Mouse (Mus musculus) neural tube, embryonic 13.5 days (tissue): ENCODE data around the gene Tmtc1. TPM values are rescaled to one million over a fixed set of nuclear protein-coding genes. Genes with fewer than 3 reads are reported as not detected.

Experiments
- ATAC-seq: fragments of 200-750 bp; cut with Nextera tagmentation; 2 replicates; pipeline ENCODE4 v1.8.0; 2017; ENCODE audit warnings: low read depth, mild to moderate bottlenecking, moderate TSS enrichment, moderate library complexity
- H3K27ac ChIP-seq: fragments of 300-500 bp; sonication (generic); replicated peaks from 2 replicates; pipeline ENCODE4 v1.5.1; 2015; ENCODE audit warnings: moderate library complexity, mild to moderate bottlenecking, inconsistent platforms
- H3K27me3 ChIP-seq: fragments of 300-500 bp; sonication (generic); 2 replicates; pipeline ENCODE4 v1.6.1; 2015; ENCODE audit warnings: mild to moderate bottlenecking, inconsistent platforms
- H3K36me3 ChIP-seq: fragments of 300-500 bp; sonication (generic); 2 replicates; pipeline ENCODE4 v1.6.1; 2015; ENCODE audit warnings: mild to moderate bottlenecking, inconsistent platforms
- H3K4me1 ChIP-seq: fragments of 300-500 bp; sonication (generic); replicated peaks from 2 replicates; pipeline ENCODE4 v1.6.1; 2015; ENCODE audit warnings: inconsistent platforms
- H3K4me2 ChIP-seq: fragments of 300-500 bp; sonication (generic); 2 replicates; pipeline ENCODE4 v1.6.1; 2015; ENCODE audit warnings: inconsistent platforms, mild to moderate bottlenecking, moderate library complexity
- H3K4me3 ChIP-seq: fragments of 300-500 bp; sonication (generic); 2 replicates; pipeline ENCODE4 v1.5.1; 2015; ENCODE audit warnings: mild to moderate bottlenecking, inconsistent platforms
- H3K9ac ChIP-seq: fragments of 300-500 bp; sonication (generic); 2 replicates; pipeline ENCODE4 v1.6.1; 2015; ENCODE audit warnings: moderate library complexity, mild to moderate bottlenecking, inconsistent platforms
- H3K9me3 ChIP-seq: fragments of 300-500 bp; sonication (generic); 2 replicates; pipeline ENCODE4 v1.6.1; 2016; ENCODE audit warnings: inconsistent platforms
- WGBS: fragments of 180-500 bp; shearing (Covaris S2); methylation state at CpG from one replicate; pipeline ENCODE4 v1.1.7; 2015; 5-methylcytosine and 5-hydroxymethylcytosine counted together
- polyA plus RNA-seq: library from polyadenylated mRNA; unstranded; fragments of >200 nt; fragmentation: Nextera tagmentation; extraction: Ambion mirVana; gene quantifications from 2 replicates; pipeline ENCODE4 v1.2.1, GENCODE M21; 2015

The Tmtc1 gene
- 2.2 and 4.1 TPM in 2 replicates for polyA plus RNA-seq

GRCm38 (mm10) chr6:148443726-148444701, at the start of gene Tmtc1:
Gene Tmtc1, minus strand, starts transcription at chr6:148444389.
- peak; percentile 84 for ATAC-seq
- peak within 1 kb of the TSS; percentile 75 for H3K4me3 ChIP-seq
- no peaks in the 10 kb centered on the region for H3K36me3 ChIP-seq
- peak within 1 kb of the TSS; percentile 82 for H3K27ac ChIP-seq
- H3K9ac ChIP-seq, result peak within 1 kb of the TSS; percentile 87
- H3K4me2 ChIP-seq, result peak within 1 kb of the TSS; percentile 79
- peaks cover 50% of the 10 kb centered on the region for H3K27me3 ChIP-seq
- H3K9me3 ChIP-seq, result 0 out of 2 replicates have a peak, but pooled peaks cover 7% of the 10 kb centered on the region
- H3K4me1 ChIP-seq, result peaks cover 32% of the 10 kb centered on the region
- under 1% methylated on average over 95 of the region's 99 CpGs for WGBS

DNA sequence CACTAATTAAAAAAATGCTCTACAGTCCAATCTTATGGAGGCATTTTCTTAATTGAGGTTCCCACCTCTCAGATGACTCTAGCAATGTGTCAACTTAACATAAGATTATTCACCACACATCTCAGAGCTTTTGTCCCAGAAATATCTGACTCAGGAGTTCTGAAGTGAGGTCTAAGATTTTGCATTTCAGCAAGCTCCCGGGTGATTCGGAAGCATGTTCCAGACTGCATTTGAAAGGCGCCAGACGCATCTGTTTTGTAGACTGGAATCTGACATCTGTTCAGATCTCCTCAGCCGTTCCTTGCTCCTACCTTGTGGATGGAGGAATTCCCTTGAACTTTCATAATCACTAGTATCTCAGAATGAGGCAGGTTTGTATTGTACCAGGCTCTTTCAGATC, 47.7 kb upstream of the Tmtc1 start:
- H3K27ac ChIP-seq, result no peak overlapping the region
- no peak overlapping the region for H3K4me3 ChIP-seq
- H3K9me3 ChIP-seq, result no peaks in the 10 kb centered on the region
- no peaks in the 10 kb centered on the region for H3K4me1 ChIP-seq
- no peaks in the 10 kb centered on the region for H3K36me3 ChIP-seq
- no peaks in the 10 kb centered on the region for H3K27me3 ChIP-seq
- no peak overlapping the region for H3K9ac ChIP-seq
- no peak overlapping the region for H3K4me2 ChIP-seq
- no peak for ATAC-seq
- whole genome bisulfite sequencing, result 89% methylated on average over 5 of the region's 5 CpGs

DNA sequence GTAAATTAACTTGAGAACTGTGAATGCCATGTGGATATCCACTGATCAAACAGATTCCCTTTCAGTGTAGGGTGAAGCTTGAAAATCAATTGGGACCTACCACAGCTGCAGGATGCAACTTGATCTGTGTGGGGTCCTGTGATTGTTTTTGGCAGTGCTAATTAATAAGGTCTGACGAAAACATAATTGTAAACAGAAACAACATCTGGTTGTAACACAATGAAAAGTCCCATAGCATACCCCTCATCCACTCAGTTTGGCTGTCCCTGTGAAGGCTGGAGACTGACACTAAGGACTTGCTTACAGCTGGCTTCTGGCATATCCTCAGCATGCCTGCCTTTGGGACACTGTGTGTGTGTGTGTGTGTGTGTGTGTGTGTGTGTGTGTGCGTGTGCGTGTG, 42.6 kb upstream of the Tmtc1 start:
- 77% methylated on average over 3 of the region's 3 CpGs for WGBS
- H3K9ac ChIP-seq, result no peak overlapping the region
- no peak for ATAC-seq

GRCm38 (mm10) chr6:148481894-148482293, 37.7 kb upstream of the Tmtc1 start:
- H3K36me3 ChIP-seq, result no peaks in the 10 kb centered on the region
- H3K4me2 ChIP-seq, result no peak overlapping the region
- no peak for ATAC-seq
- no peak overlapping the region for H3K9ac ChIP-seq
- no peaks in the 10 kb centered on the region for H3K4me1 ChIP-seq
- no peak overlapping the region for H3K4me3 ChIP-seq
- no peaks in the 10 kb centered on the region for H3K27me3 ChIP-seq
- no peak overlapping the region for H3K27ac ChIP-seq
- H3K9me3 ChIP-seq, result no peaks in the 10 kb centered on the region

More for the DNA sequence above, 42.6 kb upstream of the Tmtc1 start:
- Histone ChIP-seq H3K4me1 (no peaks in the 10 kb centered on the region), H3K4me3 (no peak overlapping the region), H3K27me3 (no peaks in the 10 kb centered on the region), H3K9me3 (no peaks in the 10 kb centered on the region), H3K36me3 (no peaks in the 10 kb centered on the region), H3K4me2 (no peak overlapping the region), H3K27ac (no peak overlapping the region)

GRCm38 (mm10) chr6:148479671-148480237, 35.6 kb upstream of the Tmtc1 start:
- Histone ChIP-seq H3K27ac (no peak overlapping the region), H3K27me3 (no peaks in the 10 kb centered on the region), H3K9ac (no peak overlapping the region), H3K4me3 (no peak overlapping the region), H3K4me1 (no peaks in the 10 kb centered on the region), H3K9me3 (no peaks in the 10 kb centered on the region), H3K4me2 (no peak overlapping the region), H3K36me3 (no peaks in the 10 kb centered on the region)
- 62% methylated on average over 2 of the region's 2 CpGs for WGBS
- ATAC-seq, result no peak

DNA sequence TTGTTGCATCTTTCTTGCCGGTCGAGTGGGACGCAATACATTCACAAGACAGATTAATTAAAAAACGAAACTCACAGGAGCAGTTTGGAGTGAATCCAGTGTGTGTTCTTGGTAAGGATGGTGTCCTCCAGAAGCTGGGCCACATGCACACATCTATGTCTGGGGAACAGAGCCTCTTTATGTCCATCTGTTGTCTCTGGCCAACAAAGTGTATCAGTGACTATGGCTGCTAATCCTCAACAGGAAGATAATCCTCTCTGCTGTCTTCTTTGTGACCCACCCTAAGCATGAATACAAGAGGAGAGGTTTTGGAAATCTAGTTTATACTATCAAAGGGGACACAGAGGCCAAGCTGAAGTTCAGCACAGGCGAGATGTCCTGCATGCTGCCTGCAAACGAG, 34.2 kb upstream of the Tmtc1 start:
- Histone ChIP-seq H3K9ac (no peak overlapping the region), H3K27me3 (no peaks in the 10 kb centered on the region), H3K36me3 (no peaks in the 10 kb centered on the region), H3K4me3 (no peak overlapping the region), H3K4me1 (no peaks in the 10 kb centered on the region), H3K27ac (no peak overlapping the region), H3K9me3 (no peaks in the 10 kb centered on the region), H3K4me2 (no peak overlapping the region)
- no peak for ATAC-seq
- WGBS, result 73% methylated on average over 6 of the region's 6 CpGs

GRCm38 (mm10) chr6:148472289-148472688, 28.1 kb upstream of the Tmtc1 start:
- Histone ChIP-seq H3K4me1 (peaks cover 8% of the 10 kb centered on the region; the same call in 1 of the 2 replicates), H3K4me2 (no peak overlapping the region), H3K27me3 (no peaks in the 10 kb centered on the region), H3K27ac (no peak overlapping the region), H3K9me3 (no peaks in the 10 kb centered on the region), H3K36me3 (no peaks in the 10 kb centered on the region), H3K4me3 (no peak overlapping the region), H3K9ac (no peak overlapping the region)
- ATAC-seq, result no peak
- 94% methylated on average over 3 of the region's 3 CpGs for WGBS

- WGBS, result 60% methylated on average over 2 of the region's 2 CpGs
- Histone ChIP-seq H3K27me3 (no peaks in the 10 kb centered on the region), H3K27ac (no peak overlapping the region), H3K9me3 (no peaks in the 10 kb centered on the region), H3K4me1 (peaks cover 10% of the 10 kb centered on the region; the same call in 1 of the 2 replicates), H3K9ac (no peak overlapping the region), H3K36me3 (no peaks in the 10 kb centered on the region), H3K4me3 (no peak overlapping the region), H3K4me2 (no peak overlapping the region)
- ATAC-seq, result 0 out of 2 replicates have a peak, but pooled peaks have one; percentile 27
Measured at GRCm38 (mm10) chr6:148467924-148468389, 23.8 kb upstream of the Tmtc1 start.

DNA sequence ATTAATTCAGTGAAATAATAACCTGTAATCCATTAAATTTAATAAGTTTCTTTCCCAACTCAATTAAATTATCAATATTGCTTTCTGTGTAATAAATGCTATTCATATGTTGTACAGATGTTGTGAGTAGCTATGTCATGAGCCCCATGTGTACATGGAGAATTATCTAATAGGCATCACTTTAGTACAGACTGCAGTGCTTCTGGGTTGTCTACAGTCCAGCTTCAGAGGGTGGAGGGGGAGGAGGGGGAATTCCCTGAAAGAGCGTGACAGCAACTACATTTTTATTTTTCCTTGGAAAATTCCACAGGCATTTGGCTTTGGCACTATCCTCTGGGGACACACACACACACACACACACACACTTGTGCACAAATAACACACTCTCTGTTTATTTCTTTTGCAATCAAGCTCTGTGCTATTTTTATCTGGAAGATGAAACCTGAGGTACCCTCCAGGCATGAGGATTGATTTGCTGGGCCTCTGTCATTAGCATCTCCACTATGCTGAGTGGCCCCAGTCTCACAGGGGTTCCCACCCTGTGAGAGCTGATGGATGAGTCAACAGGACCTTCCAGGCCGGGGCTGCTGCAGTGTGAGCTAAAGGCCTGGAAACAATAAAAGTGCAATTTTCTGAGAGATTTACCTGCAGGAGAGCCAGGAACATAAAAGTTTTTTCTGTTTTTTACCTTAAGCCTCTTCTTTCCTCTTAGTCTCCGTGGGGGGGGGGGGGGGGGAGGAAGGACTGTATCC, 23.2 kb upstream of the Tmtc1 start:
- ATAC-seq, result peak; percentile 65
- H3K27me3 ChIP-seq, result no peaks in the 10 kb centered on the region
- H3K9me3 ChIP-seq, result no peaks in the 10 kb centered on the region
- H3K27ac ChIP-seq, result peak overlapping the region; percentile 52; the same call in 1 of the 2 replicates
- H3K4me2 ChIP-seq, result no peak overlapping the region
- H3K4me3 ChIP-seq, result no peak overlapping the region
- H3K4me1 ChIP-seq, result peaks cover 10% of the 10 kb centered on the region; the same call in 1 of the 2 replicates
- H3K36me3 ChIP-seq, result no peaks in the 10 kb centered on the region
- 28% methylated on average over 3 of the region's 3 CpGs for WGBS
- H3K9ac ChIP-seq, result no peak overlapping the region

DNA sequence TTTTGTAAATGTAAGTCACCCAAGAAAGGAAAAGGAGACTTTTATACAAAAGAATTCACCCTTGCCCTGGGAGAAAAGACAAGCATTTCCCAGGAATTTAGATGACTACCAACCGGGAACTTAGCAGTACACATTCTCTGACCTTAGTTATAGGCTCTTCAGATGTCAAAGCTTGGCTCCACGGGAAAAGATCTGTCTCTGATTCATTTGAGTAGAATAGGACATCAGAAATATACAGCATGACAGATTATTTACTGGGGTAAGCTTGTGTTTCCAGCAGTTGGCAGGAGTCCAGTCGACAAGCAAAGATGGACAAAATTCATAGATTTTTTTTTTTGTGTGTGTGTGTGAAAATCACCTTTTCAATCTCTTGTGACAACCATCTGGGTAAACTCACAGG, 15.4 kb upstream of the Tmtc1 start:
- ATAC-seq, result no peak
- Histone ChIP-seq H3K36me3 (no peaks in the 10 kb centered on the region), H3K4me1 (no peaks in the 10 kb centered on the region), H3K9ac (no peak overlapping the region), H3K4me3 (no peak overlapping the region), H3K9me3 (no peaks in the 10 kb centered on the region; the same call in 1 of the 2 replicates), H3K27ac (no peak overlapping the region), H3K4me2 (no peak overlapping the region), H3K27me3 (no peaks in the 10 kb centered on the region)
- 69% methylated on average over 3 of the region's 3 CpGs for WGBS

DNA sequence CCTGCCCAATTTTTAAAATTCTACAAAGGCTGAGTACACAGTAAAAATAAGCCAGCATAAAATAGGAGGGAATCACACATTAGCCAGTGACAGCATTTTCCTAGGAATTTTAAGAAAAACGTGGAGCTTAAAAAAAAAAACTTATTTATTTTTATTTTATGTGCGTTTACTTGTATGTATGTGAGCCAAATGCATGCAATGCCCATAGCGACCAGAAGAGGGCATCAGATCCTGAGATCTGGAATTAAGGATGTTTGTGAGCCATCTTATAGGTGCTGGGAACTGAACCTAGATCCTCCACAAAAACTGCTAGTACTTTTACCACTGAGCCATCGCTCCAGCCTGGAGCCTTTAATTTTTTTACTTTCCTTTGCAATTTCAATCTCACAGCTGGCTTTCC, 11.3 kb upstream of the Tmtc1 start:
- no peak overlapping the region for H3K27ac ChIP-seq
- H3K36me3 ChIP-seq, result no peaks in the 10 kb centered on the region
- no peaks in the 10 kb centered on the region for H3K27me3 ChIP-seq
- no peak overlapping the region for H3K4me2 ChIP-seq
- no peak overlapping the region for H3K4me3 ChIP-seq
- no peak overlapping the region for H3K9ac ChIP-seq
- no peaks in the 10 kb centered on the region for H3K4me1 ChIP-seq
- no peaks in the 10 kb centered on the region; the same call in 1 of the 2 replicates for H3K9me3 ChIP-seq
- WGBS, result 72% methylated on average over 4 of the region's 4 CpGs
- ATAC-seq, result no peak

GRCm38 (mm10) chr6:148454740-148455139, 10.6 kb upstream of the Tmtc1 start:
- H3K36me3 ChIP-seq, result no peaks in the 10 kb centered on the region
- WGBS, result 75% methylated on average over 2 of the region's 2 CpGs

More at GRCm38 (mm10) chr6:148454740-148455139, 10.6 kb upstream of the Tmtc1 start:
- H3K4me1 ChIP-seq, result no peaks in the 10 kb centered on the region
- no peak for ATAC-seq
- no peak overlapping the region for H3K4me2 ChIP-seq
- no peak overlapping the region for H3K9ac ChIP-seq
- H3K4me3 ChIP-seq, result no peak overlapping the region
- no peaks in the 10 kb centered on the region for H3K27me3 ChIP-seq
- no peak overlapping the region for H3K27ac ChIP-seq
- no peaks in the 10 kb centered on the region; the same call in 1 of the 2 replicates for H3K9me3 ChIP-seq
